Mouse (Mus musculus): ENCODE measurements at regions not wholly inside any gene's neighbourhood (a gene's known extent, or its start where the extent isn't known, plus 50 kb on each side); places are given as distances from the start of the nearest gene placed in this dataset.

- TF ChIP-seq POLR2A (IDR thresholded peaks at IDR 0.05; ENCODE audit: insufficient read depth, low read depth, low read length) = no peak
- no peak for TF ChIP-seq CTCF (IDR thresholded peaks at IDR 0.05)
- TF ChIP-seq EP300 (IDR thresholded peaks at IDR 0.05; ENCODE audit: insufficient read depth, low read depth, low read length) = no peak
These were observed 181.7 kb upstream of the Btg1 start for GRCm38 (mm10) chr10:96435109-96435508.

Data from heart, adult 2 months (tissue).